Mouse (Mus musculus) midbrain, embryonic 14.5 days (tissue): ENCODE measurements around the gene Nedd9. TPM values are rescaled to one million over a fixed set of nuclear protein-coding genes. Genes with fewer than 3 reads are reported as not detected.

ENCODE experiments used
- ATAC-seq: fragments of 200-750 bp; cut with Nextera tagmentation; 2 replicates; pipeline ENCODE4 v1.8.0; 2017; ENCODE audit warnings: moderate number of reproducible peaks, moderate library complexity; ENCODE audit not compliant: low FRiP score, low TSS enrichment
- DNase-seq: peaks from one replicate; pipeline ENCODE4 v3.0.0-alpha.2; 2015
- H3K27ac ChIP-seq: fragments of 300-500 bp; sonication (generic); replicated peaks from 2 replicates; pipeline ENCODE4 v1.5.1; 2014; ENCODE audit warnings: mild to moderate bottlenecking, low read depth, low read length, moderate library complexity
- H3K27me3 ChIP-seq: fragments of 300-500 bp; sonication (generic); 2 replicates; pipeline ENCODE4 v1.6.1; 2014; ENCODE audit warnings: low read length, control low read depth, mixed read lengths; ENCODE audit not compliant: control insufficient read depth, insufficient read depth
- H3K36me3 ChIP-seq: fragments of 300-500 bp; sonication (generic); 2 replicates; pipeline ENCODE4 v1.6.1; 2014; ENCODE audit warnings: low read length, control low read depth; ENCODE audit not compliant: control insufficient read depth, insufficient read depth
- H3K4me1 ChIP-seq: fragments of 300-500 bp; sonication (generic); 2 replicates; pipeline ENCODE4 v1.6.1; 2014; ENCODE audit warnings: mild to moderate bottlenecking, antibody characterized with exemption, low read length, control low read depth; ENCODE audit not compliant: control insufficient read depth, insufficient read depth
- H3K4me2 ChIP-seq: fragments of 300-500 bp; sonication (generic); 2 replicates; pipeline ENCODE4 v1.6.1; 2014; ENCODE audit warnings: mild to moderate bottlenecking, low read length, moderate library complexity
- H3K4me3 ChIP-seq: fragments of 300-500 bp; sonication (generic); replicated peaks from 2 replicates; pipeline ENCODE4 v1.5.1; 2014; ENCODE audit warnings: low read depth, low read length
- H3K9ac ChIP-seq: fragments of 300-500 bp; sonication (generic); replicated peaks from 2 replicates; pipeline ENCODE4 v1.6.1; 2014; ENCODE audit warnings: mild to moderate bottlenecking, low read length, moderate library complexity
- H3K9me3 ChIP-seq: fragments of 300-500 bp; sonication (generic); 2 replicates; pipeline ENCODE4 v1.6.1; 2016; ENCODE audit warnings: low read length, control low read depth, mixed read lengths; ENCODE audit not compliant: control insufficient read depth
- WGBS: fragments of 180-500 bp; shearing (Covaris S2); extraction: QIAGEN DNeasy Blood & Tissue Kit; methylation state at CpG from one replicate; pipeline ENCODE4 v1.1.7; 2014; 5-methylcytosine and 5-hydroxymethylcytosine counted together
- polyA plus RNA-seq: library from polyadenylated mRNA; unstranded; fragments of >200 nt; fragmentation: Nextera tagmentation; extraction: Ambion mirVana; gene quantifications from 2 replicates; pipeline ENCODE4 v1.2.1, GENCODE M21; 2014

Nedd9 gene
- polyA plus RNA-seq, 1 experiment from 2014 or later: 16.3 TPM

DNA sequence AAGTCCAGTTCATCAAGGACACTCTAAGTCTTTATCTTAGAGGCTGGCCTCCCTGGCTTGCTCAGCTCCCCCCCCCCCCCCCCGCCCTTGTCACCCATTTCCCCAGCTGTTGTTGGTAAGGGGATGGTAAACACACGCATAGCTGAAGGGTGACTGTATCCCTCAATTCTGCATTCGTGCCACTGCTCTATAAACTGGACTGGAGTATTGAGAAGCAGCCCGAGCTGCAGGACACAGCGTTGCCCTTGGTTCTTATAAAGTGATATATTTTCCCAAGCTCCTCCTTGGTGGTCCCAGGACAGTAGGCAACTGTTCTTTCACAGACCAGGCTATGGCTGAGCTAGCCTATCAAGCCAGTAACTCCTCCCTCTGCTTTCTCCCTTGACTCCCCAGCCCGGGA, 85.4 kb downstream of the Nedd9 start:
- Histone ChIP-seq H3K4me2 (no peak overlapping the region), H3K4me3 (no peak overlapping the region), H3K9ac (no peak overlapping the region), H3K4me1 (no peaks in the 10 kb centered on the region), H3K9me3 (no peaks in the 10 kb centered on the region), H3K36me3 (no peaks in the 10 kb centered on the region), H3K27ac (no peak overlapping the region), H3K27me3 (no peaks in the 10 kb centered on the region)
- 61% methylated on average over 5 of the region's 6 CpGs for WGBS
- DNase-seq: peak; percentile 26
- ATAC-seq: no peak

- ATAC-seq: no peak
- Histone ChIP-seq H3K27ac (no peak overlapping the region), H3K9me3 (no peaks in the 10 kb centered on the region), H3K9ac (no peak overlapping the region), H3K36me3 (no peaks in the 10 kb centered on the region), H3K4me3 (no peak overlapping the region), H3K27me3 (no peaks in the 10 kb centered on the region), H3K4me1 (no peaks in the 10 kb centered on the region), H3K4me2 (no peak overlapping the region)
- 85% methylated on average over 3 of the region's 3 CpGs for WGBS
- DNase-seq: no peak
These were observed 86.9 kb downstream of the Nedd9 start for GRCm38 (mm10) chr13:41400289-41400688.

DNA sequence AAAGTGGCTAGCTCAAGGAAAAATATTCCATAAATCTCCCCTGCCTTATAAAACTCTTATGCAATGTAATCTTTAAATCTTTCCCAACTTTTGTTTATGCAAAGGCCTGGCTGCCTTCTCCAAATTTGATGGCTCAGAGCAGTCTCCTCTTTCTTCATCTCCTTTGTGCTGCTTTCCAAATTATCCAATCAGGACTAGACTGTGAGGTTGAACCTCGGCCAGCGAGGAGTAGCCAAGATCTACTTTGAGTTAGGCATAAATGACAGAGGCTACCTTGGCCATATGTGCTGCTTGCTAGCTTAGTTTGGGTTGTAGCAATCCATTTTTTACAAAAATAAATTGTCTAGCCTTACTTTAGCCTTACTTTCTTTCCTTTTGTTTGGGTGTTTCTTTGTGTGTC, 95.0 kb downstream of the Nedd9 start:
- Histone ChIP-seq H3K27ac (no peak overlapping the region), H3K4me1 (no peaks in the 10 kb centered on the region), H3K9me3 (no peaks in the 10 kb centered on the region), H3K9ac (no peak overlapping the region), H3K4me2 (no peak overlapping the region), H3K27me3 (no peaks in the 10 kb centered on the region), H3K36me3 (no peaks in the 10 kb centered on the region), H3K4me3 (no peak overlapping the region)
- WGBS: 86% methylated on average over 2 of the region's 2 CpGs
- DNase-seq (no peak), ATAC-seq (no peak)

- Histone ChIP-seq H3K36me3 (no peaks in the 10 kb centered on the region), H3K4me1 (no peaks in the 10 kb centered on the region), H3K27ac (no peak overlapping the region), H3K4me2 (no peak overlapping the region), H3K27me3 (no peaks in the 10 kb centered on the region), H3K9ac (no peak overlapping the region), H3K9me3 (no peaks in the 10 kb centered on the region), H3K4me3 (no peak overlapping the region)
- DNase-seq (no peak), ATAC-seq (no peak)
- WGBS: 93% methylated on average over 2 of the region's 2 CpGs
These were observed 96.5 kb downstream of the Nedd9 start for GRCm38 (mm10) chr13:41390698-41391097.

GRCm38 (mm10) chr13:41386581-41386980, 100.6 kb downstream of the Nedd9 start:
- no peak for ATAC-seq
- no peaks in the 10 kb centered on the region for H3K27me3 ChIP-seq
- H3K4me2 ChIP-seq: no peak overlapping the region
- 30% methylated on average over 4 of the region's 4 CpGs for WGBS
- no peaks in the 10 kb centered on the region for H3K36me3 ChIP-seq
- peak; percentile 17 for DNase-seq
- H3K9me3 ChIP-seq: no peaks in the 10 kb centered on the region
- H3K4me3 ChIP-seq: no peak overlapping the region
- H3K9ac ChIP-seq: no peak overlapping the region
- H3K4me1 ChIP-seq: no peaks in the 10 kb centered on the region
- no peak overlapping the region for H3K27ac ChIP-seq

DNA sequence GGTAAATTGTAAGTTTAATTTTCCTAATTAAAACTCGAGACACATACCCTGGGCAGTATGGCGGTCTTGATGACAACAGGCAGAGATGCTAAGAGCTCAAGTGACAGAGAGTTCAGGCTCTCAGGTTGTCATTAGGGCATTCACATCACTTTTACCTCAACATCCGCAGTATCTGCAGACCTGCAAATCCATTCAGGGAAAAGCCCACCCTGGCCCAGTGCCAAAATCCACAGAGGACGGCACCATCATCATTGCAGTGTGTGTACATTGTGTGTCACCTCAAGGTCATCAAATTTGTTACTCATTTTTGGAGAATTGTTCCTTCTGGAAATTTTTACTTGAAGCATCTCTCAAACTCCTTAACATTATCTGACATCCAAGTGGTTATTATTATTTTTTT, 102.3 kb downstream of the Nedd9 start:
- Histone ChIP-seq H3K27ac (no peak overlapping the region), H3K4me3 (no peak overlapping the region), H3K4me1 (no peaks in the 10 kb centered on the region), H3K27me3 (no peaks in the 10 kb centered on the region), H3K9ac (no peak overlapping the region), H3K9me3 (no peaks in the 10 kb centered on the region), H3K36me3 (no peaks in the 10 kb centered on the region), H3K4me2 (no peak overlapping the region)
- WGBS: 75% methylated on average over 4 of the region's 4 CpGs
- DNase-seq: no peak
- ATAC-seq: no peak

- Histone ChIP-seq H3K27me3 (no peaks in the 10 kb centered on the region), H3K9ac (no peak overlapping the region), H3K4me2 (no peak overlapping the region), H3K4me3 (no peak overlapping the region), H3K27ac (no peak overlapping the region), H3K36me3 (no peaks in the 10 kb centered on the region), H3K9me3 (no peaks in the 10 kb centered on the region), H3K4me1 (no peaks in the 10 kb centered on the region)
- ATAC-seq (no peak), DNase-seq (no peak)
These were observed 104.5 kb downstream of the Nedd9 start for GRCm38 (mm10) chr13:41382635-41383034.

GRCm38 (mm10) chr13:41381806-41382546, 105.2 kb downstream of the Nedd9 start:
- WGBS: 86% methylated on average over 5 of the region's 5 CpGs

GRCm38 (mm10) chr13:41381041-41381805, 105.9 kb downstream of the Nedd9 start:
- no peak overlapping the region for H3K4me2 ChIP-seq

More at GRCm38 (mm10) chr13:41381806-41382546, 105.2 kb downstream of the Nedd9 start:
- no peak for DNase-seq
- H3K27me3 ChIP-seq: no peaks in the 10 kb centered on the region
- no peaks in the 10 kb centered on the region for H3K36me3 ChIP-seq
- no peak overlapping the region for H3K27ac ChIP-seq
- H3K9me3 ChIP-seq: no peaks in the 10 kb centered on the region
- H3K4me3 ChIP-seq: no peak overlapping the region
- H3K9ac ChIP-seq: no peak overlapping the region
- H3K4me1 ChIP-seq: no peaks in the 10 kb centered on the region
- no peak for ATAC-seq
- no peak overlapping the region for H3K4me2 ChIP-seq

More at GRCm38 (mm10) chr13:41381041-41381805, 105.9 kb downstream of the Nedd9 start:
- no peak for DNase-seq
- 85% methylated on average over 7 of the region's 7 CpGs for WGBS
- ATAC-seq: no peak
- Histone ChIP-seq H3K9ac (no peak overlapping the region), H3K36me3 (no peaks in the 10 kb centered on the region), H3K27ac (no peak overlapping the region), H3K9me3 (no peaks in the 10 kb centered on the region), H3K4me3 (no peak overlapping the region), H3K4me1 (0 out of 2 replicates have a peak, but pooled peaks cover 1% of the 10 kb centered on the region), H3K27me3 (no peaks in the 10 kb centered on the region)
